Mouse (Mus musculus) activated CD4-positive, CD25-positive, alpha-beta regulatory T cell, adult 4 months (primary cell): Measurements from ENCODE around the gene Foxn3. TPM values are rescaled to one million over a fixed set of nuclear protein-coding genes. Genes with fewer than 3 reads are reported as not detected.
A peak's percentile ranks its signal among the peaks of the same experiment; 100 is the strongest.

Experiments used
- ATAC-seq: one replicate; pipeline ENCODE4 v1.8.0; 2017
- polyA plus RNA-seq, 2 experiments: library from polyadenylated mRNA; unstranded; fragments of 100-300 nt; shearing (Covaris generic); gene quantifications; one replicate each; pipeline ENCODE4 v1.2.1; 2017

The Foxn3 gene
- polyA plus RNA-seq, 2 experiments from 2014 or later = 91.7 to 138 TPM

- no peak for ATAC-seq
Measured at GRCm38 (mm10) chr12:99346982-99347381, 216.4 kb downstream of the Foxn3 start.

GRCm38 (mm10) chr12:99345323-99345722 lies 218.1 kb downstream of the Foxn3 start:
- no peak for ATAC-seq

GRCm38 (mm10) chr12:99343378-99343777 lies 220.0 kb downstream of the Foxn3 start:
- no peak for ATAC-seq

GRCm38 (mm10) chr12:99342160-99342559 lies 221.2 kb downstream of the Foxn3 start:
- no peak for ATAC-seq

GRCm38 (mm10) chr12:99341751-99342150 lies 221.6 kb downstream of the Foxn3 start:
- no peak for ATAC-seq

- ATAC-seq = no peak
Measured at GRCm38 (mm10) chr12:99340418-99341182, 222.8 kb downstream of the Foxn3 start.

- no peak for ATAC-seq
Measured at GRCm38 (mm10) chr12:99339640-99340325, 223.6 kb downstream of the Foxn3 start.

GRCm38 (mm10) chr12:99338754-99339153 lies 224.6 kb downstream of the Foxn3 start:
- no peak for ATAC-seq

GRCm38 (mm10) chr12:99337171-99337435 lies 226.3 kb downstream of the Foxn3 start:
- ATAC-seq = no peak

GRCm38 (mm10) chr12:99336349-99337170 lies 226.8 kb downstream of the Foxn3 start:
- no peak for ATAC-seq

- no peak for ATAC-seq
Measured at GRCm38 (mm10) chr12:99335628-99336027, 227.8 kb downstream of the Foxn3 start.

- ATAC-seq = no peak
Measured at GRCm38 (mm10) chr12:99334026-99334425, 229.4 kb downstream of the Foxn3 start.

GRCm38 (mm10) chr12:99333304-99333968 lies 229.9 kb downstream of the Foxn3 start:
- no peak for ATAC-seq

- ATAC-seq = no peak
Measured at GRCm38 (mm10) chr12:99332144-99332807, 231.1 kb downstream of the Foxn3 start.

GRCm38 (mm10) chr12:99331341-99331947 lies 231.9 kb downstream of the Foxn3 start:
- ATAC-seq = no peak

GRCm38 (mm10) chr12:99330822-99331285 lies 232.5 kb downstream of the Foxn3 start:
- ATAC-seq = no peak

GRCm38 (mm10) chr12:99329301-99330257 lies 233.8 kb downstream of the Foxn3 start:
- ATAC-seq = peak; percentile 63

GRCm38 (mm10) chr12:99326157-99326556 lies 237.2 kb downstream of the Foxn3 start:
- peak; percentile 26 for ATAC-seq

GRCm38 (mm10) chr12:99321633-99322431 lies 241.6 kb downstream of the Foxn3 start:
- peak; percentile 53 for ATAC-seq
